12 mouse cellular contexts compared by ENCODE assay signal in the genomic region with DNA sequence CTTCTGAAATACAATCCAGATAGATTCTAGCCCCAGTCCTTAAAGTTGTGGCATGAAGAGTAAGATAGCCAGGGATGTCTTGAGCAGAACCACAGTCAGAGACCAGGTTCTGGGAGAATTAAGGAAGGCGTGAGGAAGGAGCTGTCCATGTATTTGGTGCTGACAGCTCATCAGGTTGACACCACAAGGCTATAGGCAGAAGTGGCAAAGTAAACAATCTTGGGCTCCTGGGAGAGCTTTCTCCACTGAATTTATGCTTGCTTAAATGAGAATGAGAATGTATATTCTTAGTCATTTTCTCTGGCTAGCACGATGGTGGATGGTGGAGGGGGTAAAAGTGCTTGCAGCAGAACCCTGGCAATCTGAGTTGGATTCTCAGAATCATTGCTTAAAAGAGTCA. TPM values are rescaled to one million over a fixed set of nuclear protein-coding genes. Genes with fewer than 3 reads are reported as not detected.
A peak's percentile ranks its signal among the peaks of the same experiment; 100 is the strongest.
DNase-seq lines count a peak whose midpoint lies in the region; ATAC-seq lines count a peak whose summit lies in the region.
"Had no signal": no experiment of that assay in that cellular context is flagged by ENCODE, and none has a peak within 500 bp of the region (broad histone marks: within the 10 kb centered on the region; RNA-seq: fewer than 3 reads in every experiment).

No protein-coding gene starts in this region.

- DNase-seq in embryo, embryonic 10 days (ENCODE audit: low spot score): peak; percentile 63
- no peak for DNase-seq in embryo, embryonic 9.5 days (ENCODE audit: extremely low spot score)
- DNase-seq in lung, postnatal 10 days: peak; percentile 9
- DNase-seq in lung, postnatal 14 days: no peak
- DNase-seq in embryo, embryonic 11 days: peak; percentile 39
- no peak for DNase-seq in cerebellum, postnatal 36 days
- DNase-seq in right cerebral cortex, postnatal 10 days (ENCODE audit: low spot score in 2 of 2): no peak
- DNase-seq: kidney, adult 9 months; right cerebral cortex, postnatal 25 days had no signal

- ATAC-seq in megakaryocyte progenitor cell, adult 5-6 weeks (replicated peaks; ENCODE audit: poor library complexity): peak; percentile 63
- ATAC-seq: activated CD4-positive, CD25-positive, alpha-beta regulatory T cell, adult 4 months; midbrain, embryonic 15.5 days had no signal

RNA-seq across cellular contexts. Expression of a gene that starts 20.6 kb away (rescaled TPM):
- total RNA-seq in megakaryocyte progenitor cell, adult 5-6 weeks (2015): 36.4 and 39.5 TPM in 2 replicates
- total RNA-seq in megakaryocyte progenitor cell, adult 5-6 weeks (2017): 24.3 and 30.1 TPM in 2 replicates

RNA-seq across cellular contexts. Expression of a gene that starts 33.7 kb away (rescaled TPM):
- total RNA-seq in megakaryocyte progenitor cell, adult 5-6 weeks (2015): 15.8 and 19.5 TPM in 2 replicates
- 16.6 and 21.6 TPM in 2 replicates for total RNA-seq in megakaryocyte progenitor cell, adult 5-6 weeks (2017)

Comparison
In these comparisons a context has a peak if more than half of its experiments do, and no peak if none do; other contexts are left out.
1. DNase-seq: peak in embryo, embryonic 10 days (single experiment), lung, postnatal 10 days (single experiment) and embryo, embryonic 11 days (single experiment); none in embryo, embryonic 9.5 days (single experiment), lung, postnatal 14 days (single experiment), cerebellum, postnatal 36 days (0 of 2) and right cerebral cortex, postnatal 10 days (0 of 2).